ENCODE assay signal across 15 mouse cellular contexts in genomic region chrX:164951858-164952576, GRCm38 (mm10). TPM values are rescaled to one million over a fixed set of nuclear protein-coding genes. Genes with fewer than 3 reads are reported as not detected.
A peak's percentile ranks its signal among the peaks of the same experiment; 100 is the strongest.
DNase-seq lines count a peak whose midpoint lies in the region; ATAC-seq and TF ChIP-seq lines count a peak whose summit lies in the region.
"Had no signal": no experiment of that assay in that cellular context is flagged by ENCODE, and none has a peak within 500 bp of the region (broad histone marks: within the 10 kb centered on the region; RNA-seq: fewer than 3 reads in every experiment).

No protein-coding gene starts in this region.

- peaks cover 5% of the 10 kb centered on the region; the same call in 1 of the 2 replicates for H3K36me3 ChIP-seq in heart, embryonic 12.5 days
- H3K36me3 ChIP-seq in lung, postnatal 0 days (ENCODE audit: insufficient read depth, low read length), result no peaks in the 10 kb centered on the region
- H3K36me3 ChIP-seq in hindbrain, embryonic 10.5 days, result peaks cover 12% of the 10 kb centered on the region; the same call in 1 of the 2 replicates
- H3K36me3 ChIP-seq: embryonic facial prominence, embryonic 15.5 days; hindbrain, embryonic 12.5 days had no signal

- ATAC-seq in heart, embryonic 12.5 days (ENCODE audit: insufficient number of reproducible peaks, low FRiP score), result peak; percentile 63; the same call in 1 of the 2 replicates
- ATAC-seq in lung, postnatal 0 days, result peak; percentile 60

- H3K27ac ChIP-seq in layer of hippocampus, adult 2 months, result peak overlapping the region; percentile 43; the same call in 1 of the 2 replicates
- H3K27ac ChIP-seq in heart, embryonic 12.5 days (ENCODE audit: poor library complexity, severe bottlenecking), result peak overlapping the region; percentile 33; the same call in 1 of the 2 replicates
- H3K27ac ChIP-seq in lung, postnatal 0 days (ENCODE audit: low read length), result no peak overlapping the region
- no peak overlapping the region for H3K27ac ChIP-seq in hindbrain, embryonic 10.5 days
- H3K27ac ChIP-seq: embryonic facial prominence, embryonic 15.5 days; hindbrain, embryonic 12.5 days had no signal

- H3K27me3 ChIP-seq in heart, embryonic 12.5 days (replicated peaks), result no peaks in the 10 kb centered on the region
- no peaks in the 10 kb centered on the region for H3K27me3 ChIP-seq in lung, postnatal 0 days (replicated peaks; ENCODE audit: insufficient read depth, low read length)
- no peaks in the 10 kb centered on the region for H3K27me3 ChIP-seq in hindbrain, embryonic 10.5 days (ENCODE audit: insufficient read depth, poor library complexity, severe bottlenecking)
- H3K27me3 ChIP-seq: embryonic facial prominence, embryonic 15.5 days; hindbrain, embryonic 12.5 days had no signal

- 68% methylated on average over 11 of the region's 11 CpGs for WGBS in heart, embryonic 12.5 days
- WGBS in lung, postnatal 0 days, result 48% methylated on average over 11 of the region's 11 CpGs
- 71% methylated on average over 11 of the region's 11 CpGs for WGBS in hindbrain, embryonic 10.5 days

- TF ChIP-seq CTCF in layer of hippocampus, adult 2 months (conservative IDR thresholded peaks at IDR 0.05), result no peak
- no peak for TF ChIP-seq CTCF in lung, postnatal 0 days (IDR thresholded peaks at IDR 0.05)

- no peak overlapping the region for H3K9ac ChIP-seq in heart, embryonic 12.5 days
- H3K9ac ChIP-seq in lung, postnatal 0 days (replicated peaks; ENCODE audit: low read depth), result no peak overlapping the region
- H3K9ac ChIP-seq: embryonic facial prominence, embryonic 15.5 days; hindbrain, embryonic 12.5 days had no signal

- DNase-seq in layer of hippocampus, adult 2 months (ENCODE audit: low spot score in 2 of 2), result no peak
- no peak for DNase-seq in layer of hippocampus, postnatal 14 days (ENCODE audit: low spot score in 2 of 2)
- DNase-seq in kidney, adult 9 months, result peak; percentile 38
- DNase-seq in lung, postnatal 0 days (ENCODE audit: low spot score), result peak; percentile 7
- no peak for DNase-seq in urinary bladder, adult 2 months (ENCODE audit: low spot score)
- DNase-seq in hindbrain, embryonic 10.5 days (ENCODE audit: low spot score), result no peak
- DNase-seq: cerebellum, adult 9-10 months had no signal

- peak; percentile 79; the same call in 1 of the 2 replicates for TF ChIP-seq EP300 in lung, postnatal 0 days (IDR thresholded peaks at IDR 0.05)

- H3K9me3 ChIP-seq in heart, embryonic 12.5 days (replicated peaks), result no peaks in the 10 kb centered on the region
- H3K9me3 ChIP-seq in lung, postnatal 0 days (ENCODE audit: low read length), result no peaks in the 10 kb centered on the region
- no peaks in the 10 kb centered on the region for H3K9me3 ChIP-seq in hindbrain, embryonic 10.5 days
- H3K9me3 ChIP-seq: embryonic facial prominence, embryonic 15.5 days; hindbrain, embryonic 12.5 days had no signal

- no peak overlapping the region for H3K4me3 ChIP-seq in layer of hippocampus, adult 2 months
- H3K4me3 ChIP-seq in heart, embryonic 12.5 days, result no peak overlapping the region
- no peak overlapping the region for H3K4me3 ChIP-seq in lung, postnatal 0 days (ENCODE audit: low read depth, low read length)
- no peak overlapping the region for H3K4me3 ChIP-seq in hindbrain, embryonic 10.5 days
- H3K4me3 ChIP-seq: embryonic facial prominence, embryonic 15.5 days; hindbrain, embryonic 12.5 days had no signal

- no peak overlapping the region for H3K4me2 ChIP-seq in heart, embryonic 12.5 days
- no peak overlapping the region for H3K4me2 ChIP-seq in lung, postnatal 0 days (replicated peaks; ENCODE audit: low read depth, low read length)
- H3K4me2 ChIP-seq: embryonic facial prominence, embryonic 15.5 days; hindbrain, embryonic 12.5 days had no signal

- no peaks in the 10 kb centered on the region for H3K4me1 ChIP-seq in heart, embryonic 12.5 days (replicated peaks)
- H3K4me1 ChIP-seq in lung, postnatal 0 days (ENCODE audit: insufficient read depth, low read depth, low read length), result no peaks in the 10 kb centered on the region
- H3K4me1 ChIP-seq in hindbrain, embryonic 10.5 days (replicated peaks), result no peaks in the 10 kb centered on the region
- H3K4me1 ChIP-seq: embryonic facial prominence, embryonic 15.5 days; hindbrain, embryonic 12.5 days had no signal

RNA-seq across cellular contexts. Expression of gene Mospd2, which starts 28.2 kb away (rescaled TPM):
- total RNA-seq in layer of hippocampus, adult 2 months (2021), result 10 to 100 TPM; 18.7 to 22.2 TPM
- 10 to 100 TPM; 23.9 to 24.0 TPM for total RNA-seq in layer of hippocampus, postnatal 14 days (2021)
- 10.9 and 12.7 TPM in 2 replicates for polyA plus RNA-seq in heart, embryonic 12.5 days (2016; fragmentation: Nextera tagmentation; extraction: Ambion mirVana)
- polyA plus RNA-seq in lung, postnatal 0 days (2015; fragmentation: Nextera tagmentation; extraction: Ambion mirVana), result 39.9 and 42.5 TPM in 2 replicates
- 25.2 and 34.5 TPM in 2 replicates for polyA plus RNA-seq in urinary bladder, adult 2 months (2012; rRNA removed)
- 10.3 and 13.2 TPM in 2 replicates for polyA plus RNA-seq in hindbrain, embryonic 10.5 days (2016; fragmentation: Nextera tagmentation; extraction: Ambion mirVana)

RNA-seq across cellular contexts. Expression of gene Fancb, which starts 28.4 kb away (rescaled TPM):
- total RNA-seq in layer of hippocampus, adult 2 months (2021), result 1 to 10 TPM; 1.9 TPM
- 1 to 10 TPM; 1.2 to 1.6 TPM for total RNA-seq in layer of hippocampus, postnatal 14 days (2021)
- 7.1 and 8.1 TPM in 2 replicates for polyA plus RNA-seq in heart, embryonic 12.5 days (2016; fragmentation: Nextera tagmentation; extraction: Ambion mirVana)
- polyA plus RNA-seq in lung, postnatal 0 days (2015; fragmentation: Nextera tagmentation; extraction: Ambion mirVana), result 3.4 and 3.7 TPM in 2 replicates
- polyA plus RNA-seq in urinary bladder, adult 2 months (2012; rRNA removed), result 2.9 and 3.5 TPM in 2 replicates
- polyA plus RNA-seq in hindbrain, embryonic 10.5 days (2016; fragmentation: Nextera tagmentation; extraction: Ambion mirVana), result 5.9 and 9.4 TPM in 2 replicates

RNA-seq across cellular contexts. Expression of gene Gm17604, which starts 52.6 kb away (rescaled TPM):
- not detected for total RNA-seq in layer of hippocampus, adult 2 months (2021)
- not detected for total RNA-seq in layer of hippocampus, postnatal 14 days (2021)
- not detected in 2 replicates for polyA plus RNA-seq in heart, embryonic 12.5 days (2016; fragmentation: Nextera tagmentation; extraction: Ambion mirVana)
- not detected in 2 replicates for polyA plus RNA-seq in lung, postnatal 0 days (2015; fragmentation: Nextera tagmentation; extraction: Ambion mirVana)
- not detected in 2 replicates for polyA plus RNA-seq in urinary bladder, adult 2 months (2012; rRNA removed)
- not detected in 2 replicates for polyA plus RNA-seq in hindbrain, embryonic 10.5 days (2016; fragmentation: Nextera tagmentation; extraction: Ambion mirVana)
- total RNA-seq: adrenal gland, postnatal 4 days; left cerebral cortex, postnatal 36 days; megakaryocyte progenitor cell, adult 5-6 weeks had no signal
- polyA plus RNA-seq: embryonic facial prominence, embryonic 15.5 days; frontal cortex, adult 2 months; hindbrain, embryonic 12.5 days; stomach, embryonic 16.5 days had no signal

Comparison
In these comparisons a context has a peak if more than half of its experiments do, and no peak if none do; other contexts are left out.
1. DNase-seq: peak in kidney, adult 9 months (single experiment) and lung, postnatal 0 days (single experiment); none in layer of hippocampus, adult 2 months (0 of 2), layer of hippocampus, postnatal 14 days (0 of 2), urinary bladder, adult 2 months (single experiment) and hindbrain, embryonic 10.5 days (single experiment).
2. H3K27ac ChIP-seq: peak in layer of hippocampus, adult 2 months (single experiment) and heart, embryonic 12.5 days (single experiment); none in lung, postnatal 0 days (single experiment) and hindbrain, embryonic 10.5 days (single experiment).